Mouse (Mus musculus) CH12.LX (cell line): ENCODE measurements at regions not wholly inside any gene's neighbourhood (a gene's known extent, or its start where the extent isn't known, plus 50 kb on each side); places are given as distances from the start of the nearest gene placed in this dataset.
"Not testable (repeated sequence)": the region's sequence is repeated elsewhere in the genome, so short reads cannot be mapped to it uniquely, and the experiment has no call there.

Experiments
- CTCF ChIP-seq, 2 experiments: IDR thresholded peaks in 1 of 2; conservative IDR thresholded peaks in 1 of 2; 2 replicates each; pipeline ENCODE4 v1.5.1; 2011 to 2012; ENCODE audit warnings: low read depth in 2 of 2, low read length in 2 of 2, improper control_type of control experiment in 1 of 2, inconsistent platforms in 1 of 2, mild to moderate bottlenecking in 1 of 2, moderate library complexity in 1 of 2
- ELF1 ChIP-seq: IDR thresholded peaks from 2 replicates; pipeline ENCODE4 v1.6.1; 2014; ENCODE audit warnings: low read depth, mild to moderate bottlenecking, inconsistent platforms, low read length, improper control_type of control experiment
- EP300 ChIP-seq: IDR thresholded peaks from 2 replicates; pipeline ENCODE4 v1.6.1; 2011; ENCODE audit warnings: low read length, improper control_type of control experiment
- KAT2A ChIP-seq: IDR thresholded peaks from 2 replicates; pipeline ENCODE4 v1.6.1; 2012; ENCODE audit warnings: low read length, improper control_type of control experiment, inconsistent platforms; ENCODE audit not compliant: insufficient replicate concordance
- POLR2A ChIP-seq: IDR thresholded peaks from 2 replicates; pipeline ENCODE4 v1.6.1; 2011; ENCODE audit warnings: low read depth, mild to moderate bottlenecking, improper control_type of control experiment, low read length
- POLR2AphosphoS2 ChIP-seq: IDR thresholded peaks from 2 replicates; pipeline ENCODE4 v1.6.1; 2011; ENCODE audit warnings: low read depth, low read length, improper control_type of control experiment
- SIN3A ChIP-seq: IDR thresholded peaks from 2 replicates; pipeline ENCODE4 v1.6.1; 2012; ENCODE audit warnings: low read length, improper control_type of control experiment, inconsistent platforms
- ZC3H11A ChIP-seq: IDR thresholded peaks from 2 replicates; pipeline ENCODE4 v1.6.1; 2012; ENCODE audit warnings: low read depth, mild to moderate bottlenecking, inconsistent platforms, low read length, improper control_type of control experiment

DNA sequence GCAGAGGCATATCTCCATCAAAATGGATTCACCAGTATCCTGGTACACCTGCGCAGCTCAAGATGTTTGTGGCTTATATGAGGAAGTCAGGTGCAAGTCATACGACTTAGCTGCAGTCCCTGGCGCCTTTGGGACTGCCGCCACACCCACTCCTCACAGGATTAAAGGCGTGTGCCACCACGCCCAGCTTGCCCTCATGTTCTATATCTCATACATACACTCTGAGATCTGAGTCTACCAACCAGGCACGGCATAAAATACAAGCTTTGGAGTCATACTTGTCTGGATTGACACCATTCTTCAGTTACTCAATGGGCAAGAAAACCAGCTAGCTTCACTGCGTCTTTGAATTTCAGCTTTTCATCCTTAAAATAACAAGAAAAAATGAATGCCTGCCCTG is 290.5 kb upstream of the Gm10192 start:
- TF ChIP-seq CTCF (conservative IDR thresholded peaks at IDR 0.05 in 1 of 2, IDR thresholded peaks at IDR 0.05 in 1 of 2; ENCODE audit: low read depth in 2 of 2, low read length in 2 of 2); POLR2AphosphoS2; POLR2A; EP300; SIN3A; ELF1; ZC3H11A; KAT2A: not testable (repeated sequence)
